Mouse (Mus musculus) lung, adult 2 months (tissue): ENCODE data around the gene Erbin.

Experiments
- CTCF ChIP-seq: fragments of 200-500 bp; IDR thresholded peaks from 2 replicates; pipeline ENCODE4 v1.5.1; 2011; ENCODE audit warnings: mild to moderate bottlenecking, low read length, control low read depth; ENCODE audit not compliant: insufficient read depth
- POLR2A ChIP-seq: fragments of 200-500 bp; IDR thresholded peaks from 2 replicates; pipeline ENCODE4 v1.6.1; 2011; ENCODE audit warnings: low read depth, mild to moderate bottlenecking, control low read depth, low read length, borderline replicate concordance; ENCODE audit errors: extremely low read depth

- TF ChIP-seq POLR2A (no peak), CTCF (no peak)
Observed at GRCm38 (mm10) chr13:103893065-103893464, 27.2 kb downstream of the Erbin start.
